Mouse (Mus musculus) heart, embryonic 12.5 days (tissue): ENCODE results near the gene Mapk8ip3. TPM values are rescaled to one million over a fixed set of nuclear protein-coding genes. Genes with fewer than 3 reads are reported as not detected.

Experiments
- ATAC-seq: fragments of 200-750 bp; cut with Nextera tagmentation; 2 replicates; pipeline ENCODE4 v1.8.0; 2017; ENCODE audit warnings: moderate TSS enrichment, moderate library complexity; ENCODE audit not compliant: insufficient number of reproducible peaks, low FRiP score
- H3K27ac ChIP-seq: fragments of 300-500 bp; sonication (generic); 2 replicates; pipeline ENCODE4 v1.5.1; 2016; ENCODE audit warnings: mild to moderate bottlenecking, moderate library complexity; ENCODE audit not compliant: poor library complexity, severe bottlenecking
- H3K27me3 ChIP-seq: fragments of 300-500 bp; sonication (generic); replicated peaks from 2 replicates; pipeline ENCODE4 v1.6.1; 2016; ENCODE audit warnings: mild to moderate bottlenecking, moderate library complexity
- H3K36me3 ChIP-seq: fragments of 300-500 bp; sonication (generic); 2 replicates; pipeline ENCODE4 v1.6.1; 2016; ENCODE audit warnings: mild to moderate bottlenecking, moderate library complexity
- H3K4me1 ChIP-seq: fragments of 300-500 bp; sonication (generic); replicated peaks from 2 replicates; pipeline ENCODE4 v1.6.1; 2016; ENCODE audit warnings: mild to moderate bottlenecking
- H3K4me2 ChIP-seq: fragments of 300-500 bp; sonication (generic); 2 replicates; pipeline ENCODE4 v1.6.1; 2016; ENCODE audit warnings: mild to moderate bottlenecking, moderate library complexity
- H3K4me3 ChIP-seq: fragments of 300-500 bp; sonication (generic); 2 replicates; pipeline ENCODE4 v1.5.1; 2016; ENCODE audit warnings: mild to moderate bottlenecking
- H3K9ac ChIP-seq: fragments of 300-500 bp; sonication (generic); 2 replicates; pipeline ENCODE4 v1.6.1; 2016; ENCODE audit warnings: mild to moderate bottlenecking, moderate library complexity
- H3K9me3 ChIP-seq: fragments of 300-500 bp; sonication (generic); replicated peaks from 2 replicates; pipeline ENCODE4 v1.6.1; 2016; ENCODE audit warnings: mild to moderate bottlenecking, moderate library complexity
- WGBS: fragments of 180-500 bp; shearing (Covaris S2); methylation state at CpG from one replicate; pipeline ENCODE4 v1.1.7; 2016; 5-methylcytosine and 5-hydroxymethylcytosine counted together
- polyA plus RNA-seq: library from polyadenylated mRNA; unstranded; fragments of >200 nt; fragmentation: Nextera tagmentation; extraction: Ambion mirVana; gene quantifications from 2 replicates; pipeline ENCODE4 v1.2.1, GENCODE M21; 2016

Gene Mapk8ip3
- polyA plus RNA-seq, 1 experiment from 2014 or later, result 38.4 TPM

DNA sequence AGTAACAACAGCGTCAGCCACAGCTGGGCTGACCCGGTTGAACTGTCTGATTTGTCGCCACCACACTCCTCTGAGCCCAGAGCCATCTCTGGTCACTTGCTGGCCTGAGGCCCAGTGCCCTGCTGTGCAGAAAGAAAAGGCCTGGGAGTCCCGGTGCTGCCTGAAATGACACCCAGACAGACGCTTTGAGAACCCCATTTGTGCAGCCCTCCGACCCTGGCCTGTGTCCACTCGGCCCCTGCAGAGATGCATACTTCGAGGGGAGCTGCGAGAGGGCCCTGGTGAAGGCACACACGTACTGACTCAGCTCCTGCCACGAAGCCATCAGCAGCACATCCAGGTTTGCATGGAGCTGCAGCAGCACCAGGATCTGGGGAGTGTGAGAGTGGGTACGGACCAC is 44.0 kb downstream of the Mapk8ip3 start:
- ATAC-seq, result no peak
- H3K4me3 ChIP-seq, result no peak overlapping the region
- no peaks in the 10 kb centered on the region for H3K9me3 ChIP-seq
- no peak overlapping the region for H3K27ac ChIP-seq
- no peak overlapping the region for H3K4me2 ChIP-seq
- no peak overlapping the region for H3K9ac ChIP-seq
- peaks cover 35% of the 10 kb centered on the region for H3K4me1 ChIP-seq
- 89% methylated on average over 12 of the region's 12 CpGs for WGBS
- H3K36me3 ChIP-seq, result peaks cover 61% of the 10 kb centered on the region
- no peaks in the 10 kb centered on the region for H3K27me3 ChIP-seq

DNA sequence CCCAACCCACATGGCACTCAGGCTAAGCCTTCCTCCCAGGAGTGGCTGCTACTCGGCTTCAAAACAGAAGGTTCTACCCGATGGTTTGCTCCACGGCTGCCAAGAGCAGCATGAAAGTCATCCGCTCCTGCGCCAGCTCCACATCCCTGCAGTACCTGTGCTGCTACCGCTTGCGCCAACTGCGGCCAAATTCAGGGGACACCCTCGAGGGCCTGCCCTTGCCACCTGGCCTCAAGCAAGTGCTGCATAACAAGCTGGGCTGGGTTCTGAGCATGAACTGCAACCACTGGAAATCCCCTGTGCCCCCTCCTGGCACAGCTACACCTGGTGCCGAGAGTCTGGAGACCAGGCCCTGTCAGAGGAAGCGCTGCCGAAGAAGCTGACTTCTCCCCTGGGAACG is 45.5 kb downstream of the Mapk8ip3 start:
- Histone ChIP-seq H3K9ac (no peak overlapping the region), H3K4me1 (peaks cover 31% of the 10 kb centered on the region), H3K4me2 (no peak overlapping the region), H3K36me3 (peaks cover 51% of the 10 kb centered on the region), H3K9me3 (no peaks in the 10 kb centered on the region), H3K27me3 (no peaks in the 10 kb centered on the region), H3K4me3 (no peak overlapping the region), H3K27ac (no peak overlapping the region)
- ATAC-seq, result no peak
- 90% methylated on average over 13 of the region's 13 CpGs for WGBS

DNA sequence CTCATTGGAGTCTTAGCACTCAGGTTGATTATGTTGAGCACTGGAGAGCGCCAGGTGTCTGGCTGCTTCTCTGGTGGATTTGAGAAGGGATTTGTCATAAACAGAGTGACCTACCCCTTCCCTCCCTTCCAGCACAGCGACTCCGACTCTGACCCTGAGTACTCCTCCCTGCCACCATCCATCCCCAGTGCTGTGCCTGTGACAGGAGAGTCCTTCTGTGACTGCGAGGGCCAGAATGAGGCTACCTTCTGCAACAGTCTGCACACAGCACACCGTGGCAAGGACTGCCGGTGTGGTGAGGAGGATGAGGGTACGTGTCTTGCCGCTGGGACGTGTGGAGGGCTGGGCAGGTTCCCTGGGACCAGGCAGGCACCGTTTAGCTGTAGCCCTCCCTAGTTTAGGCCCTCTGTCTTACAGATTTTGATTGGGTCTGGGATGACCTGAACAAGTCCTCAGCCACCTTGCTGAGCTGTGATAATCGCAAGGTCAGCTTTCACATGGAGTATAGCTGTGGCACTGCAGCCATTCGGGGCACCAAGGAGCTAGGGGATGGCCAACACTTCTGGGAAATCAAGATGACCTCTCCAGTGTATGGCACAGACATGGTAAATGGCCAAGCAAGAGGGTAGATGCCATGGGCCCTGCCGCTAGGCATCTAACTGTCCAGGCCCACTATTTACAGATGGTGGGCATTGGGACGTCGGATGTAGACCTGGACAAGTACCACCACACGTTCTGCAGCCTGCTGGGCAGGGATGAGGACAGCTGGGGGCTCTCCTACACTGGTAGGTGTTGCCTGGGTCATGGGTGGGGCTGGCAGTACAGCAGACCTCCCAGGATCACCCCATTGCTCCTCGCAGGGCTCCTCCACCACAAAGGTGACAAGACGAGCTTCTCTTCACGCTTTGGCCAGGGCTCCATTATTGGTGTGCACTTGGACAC is 46.4 kb downstream of the Mapk8ip3 start:
- Histone ChIP-seq H3K4me2 (no peak overlapping the region), H3K9me3 (no peaks in the 10 kb centered on the region), H3K36me3 (peaks cover 51% of the 10 kb centered on the region), H3K4me1 (peaks cover 28% of the 10 kb centered on the region), H3K27me3 (no peaks in the 10 kb centered on the region), H3K4me3 (no peak overlapping the region), H3K27ac (no peak overlapping the region), H3K9ac (no peak overlapping the region)
- no peak for ATAC-seq
- 88% methylated on average over 19 of the region's 19 CpGs for WGBS

GRCm38 (mm10) chr17:24888862-24889261 is 47.9 kb downstream of the Mapk8ip3 start:
- H3K9ac ChIP-seq, result no peak overlapping the region
- no peak for ATAC-seq
- WGBS, result 85% methylated on average over 3 of the region's 3 CpGs
- peaks cover 28% of the 10 kb centered on the region for H3K4me1 ChIP-seq
- no peaks in the 10 kb centered on the region for H3K9me3 ChIP-seq
- no peak overlapping the region for H3K4me3 ChIP-seq
- H3K27me3 ChIP-seq, result no peaks in the 10 kb centered on the region
- H3K27ac ChIP-seq, result no peak overlapping the region
- H3K36me3 ChIP-seq, result peaks cover 56% of the 10 kb centered on the region
- no peak overlapping the region for H3K4me2 ChIP-seq

DNA sequence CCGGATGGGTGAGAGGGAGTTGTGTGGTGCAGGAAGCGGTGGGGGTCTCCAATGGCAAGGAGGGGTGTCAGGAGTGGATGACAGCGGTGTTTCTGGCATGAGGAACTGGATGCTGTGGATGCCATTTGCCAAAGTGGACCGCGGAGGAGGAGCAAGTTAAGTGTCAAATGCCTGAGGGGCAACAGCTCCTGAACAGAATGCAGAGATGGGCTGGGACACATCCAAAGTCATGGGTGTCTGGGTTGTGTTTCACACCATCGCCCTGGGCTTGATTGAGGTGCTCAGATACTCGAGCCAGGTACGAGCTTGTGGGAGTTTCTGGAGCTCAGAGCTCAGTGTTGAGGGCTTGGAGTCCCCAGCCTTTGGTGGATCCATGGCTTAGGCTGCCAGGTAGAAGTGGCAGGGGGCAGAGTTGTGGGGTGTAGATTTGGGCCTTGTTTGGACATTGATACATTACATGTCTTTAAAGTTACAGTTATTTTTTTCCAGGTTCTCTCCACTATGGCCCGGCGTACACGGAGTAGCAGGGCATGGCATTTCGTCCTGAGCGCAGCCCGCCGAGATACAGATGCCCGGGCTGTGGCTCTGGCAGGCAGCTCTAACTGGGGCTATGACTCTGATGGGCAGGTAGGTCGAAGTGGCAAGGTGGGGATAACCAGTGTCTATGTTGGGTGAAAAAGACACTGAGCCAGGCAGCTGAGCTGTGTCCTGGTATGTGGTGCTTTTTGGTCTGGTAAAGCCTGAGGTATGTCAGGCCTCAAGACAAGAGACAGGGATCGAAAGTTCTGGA is 49.3 kb downstream of the Mapk8ip3 start:
- Histone ChIP-seq H3K27ac (peak overlapping the region; percentile 71), H3K27me3 (no peaks in the 10 kb centered on the region), H3K4me2 (peak overlapping the region; percentile 89), H3K36me3 (peaks cover 55% of the 10 kb centered on the region), H3K9ac (peak overlapping the region; percentile 88), H3K4me1 (peaks cover 22% of the 10 kb centered on the region), H3K9me3 (no peaks in the 10 kb centered on the region), H3K4me3 (peak overlapping the region; percentile 81)
- 57% methylated on average over 18 of the region's 18 CpGs for WGBS
- no peak for ATAC-seq

DNA sequence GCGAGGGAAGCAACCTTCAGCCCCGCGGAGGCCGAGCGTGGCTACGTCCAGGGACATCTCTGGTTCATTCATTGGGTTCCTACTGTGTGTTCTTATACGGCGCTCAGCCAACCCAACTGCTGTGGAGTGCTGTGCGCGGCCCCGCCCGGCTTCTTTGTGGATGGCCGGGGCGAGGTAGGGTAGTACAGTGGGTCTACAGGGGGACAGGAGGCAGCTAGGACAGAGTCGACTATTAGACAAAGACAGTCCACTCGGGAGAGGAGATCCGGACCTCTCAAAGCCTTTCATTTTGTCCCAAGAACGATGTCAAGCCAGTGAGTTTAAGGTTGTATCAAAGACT is 49.9 kb downstream of the Mapk8ip3 start:
- peak overlapping the region; percentile 81 for H3K4me3 ChIP-seq
- H3K9me3 ChIP-seq, result no peaks in the 10 kb centered on the region
- peak overlapping the region; percentile 89 for H3K4me2 ChIP-seq
- peaks cover 51% of the 10 kb centered on the region for H3K36me3 ChIP-seq
- WGBS, result 1% methylated on average over 18 of the region's 18 CpGs
- H3K4me1 ChIP-seq, result peaks cover 23% of the 10 kb centered on the region
- peak; percentile 16; the same call in 1 of the 2 replicates for ATAC-seq
- no peaks in the 10 kb centered on the region for H3K27me3 ChIP-seq
- H3K9ac ChIP-seq, result peak overlapping the region; percentile 88
- peak overlapping the region; percentile 71 for H3K27ac ChIP-seq

DNA sequence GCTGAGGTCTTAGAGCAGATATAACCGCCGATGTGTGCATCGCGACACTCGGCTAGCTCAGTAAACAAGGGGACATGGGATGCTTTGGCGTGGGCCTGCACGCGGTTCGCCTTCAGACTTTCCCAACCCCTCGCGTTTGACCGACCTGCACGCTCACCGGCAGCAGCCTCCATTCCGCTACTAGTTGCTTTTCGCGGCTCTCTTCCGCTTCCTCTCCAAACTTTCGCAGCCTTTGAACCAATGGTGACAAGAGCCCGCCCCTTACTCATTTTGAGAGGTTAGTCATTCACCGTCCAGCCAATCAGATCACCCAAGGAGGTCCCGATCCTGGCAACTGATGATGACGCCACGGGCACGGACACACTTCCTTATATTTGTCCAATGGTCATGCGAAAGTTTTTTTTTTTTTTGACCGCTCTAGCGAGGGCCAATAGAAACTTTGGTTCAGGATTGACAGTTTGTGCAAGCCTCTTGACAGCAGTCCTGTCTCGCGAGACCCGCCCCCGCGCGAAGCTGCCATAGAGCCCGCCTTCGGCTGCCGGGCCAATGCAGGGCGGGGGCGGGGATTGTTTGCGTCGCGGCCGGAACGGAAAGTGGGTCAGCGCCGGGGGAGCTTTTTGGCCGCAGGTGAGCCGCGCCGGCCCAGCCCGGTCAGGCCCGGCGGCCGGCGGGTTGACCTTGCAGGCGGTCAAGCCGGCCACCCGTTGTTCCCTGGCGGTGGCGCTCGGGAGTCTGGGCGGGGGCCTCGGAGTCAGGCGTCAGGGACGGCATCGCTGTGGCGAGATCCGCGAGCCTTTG is 50.4 kb downstream of the Mapk8ip3 start, which contains the start of the genes Nubp2 and Spsb3:
Gene Nubp2, minus strand, starts transcription at position 216 of the 798 bp plus-strand sequence.
Gene Spsb3, plus strand, starts transcription at position 510 of the 798 bp plus-strand sequence.
- H3K27ac ChIP-seq, result peak within 1 kb of the TSS; percentile 71
- WGBS, result under 1% methylated on average over 69 of the region's 69 CpGs

DNA sequence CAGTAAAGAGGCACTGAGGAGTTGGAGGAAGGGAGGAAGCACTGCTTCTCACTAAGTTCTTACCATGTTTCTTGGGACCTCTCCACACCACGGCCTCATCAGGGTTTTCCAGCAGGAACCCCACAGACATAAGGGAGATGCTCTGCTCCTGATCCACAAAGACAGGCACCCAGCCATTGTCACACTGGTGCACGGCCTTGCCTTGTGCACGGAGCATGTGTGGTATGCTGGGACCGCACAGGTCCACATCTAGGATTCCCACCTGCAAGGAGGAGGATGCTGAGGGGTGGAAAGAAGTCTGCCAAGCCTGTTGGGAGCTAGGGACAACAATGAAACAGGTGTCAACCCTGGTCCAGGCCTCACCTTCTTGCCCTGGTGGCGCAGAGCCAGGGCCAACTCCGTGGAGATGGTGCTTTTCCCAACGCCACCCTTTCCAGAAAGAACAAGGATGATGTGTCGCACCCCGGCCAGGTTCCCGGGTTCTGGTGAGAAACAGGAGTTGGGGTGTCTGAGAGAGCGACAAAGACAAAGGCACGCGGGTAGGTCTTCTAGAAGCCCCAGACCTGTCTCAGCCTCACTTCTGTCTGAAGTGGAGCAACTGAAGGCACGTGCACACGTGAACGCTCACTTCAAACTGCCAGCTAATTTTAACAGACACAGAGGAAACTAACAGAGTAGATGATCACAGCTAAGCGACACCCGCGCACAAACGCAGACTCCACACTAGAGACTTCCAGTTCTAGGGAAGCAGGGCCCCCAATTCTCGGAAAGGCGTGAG is 51.2 kb downstream of the Mapk8ip3 start:
- ATAC-seq, result no peak
- Histone ChIP-seq H3K9ac (peak overlapping the region; percentile 77), H3K27me3 (no peaks in the 10 kb centered on the region), H3K9me3 (no peaks in the 10 kb centered on the region), H3K36me3 (peaks cover 38% of the 10 kb centered on the region), H3K4me3 (peak overlapping the region; percentile 86), H3K4me2 (peak overlapping the region; percentile 86), H3K4me1 (peaks cover 26% of the 10 kb centered on the region), H3K27ac (no peak overlapping the region)
- 23% methylated on average over 22 of the region's 22 CpGs for WGBS

More for the DNA sequence above, 50.4 kb downstream of the Mapk8ip3 start, which contains the start of the genes Nubp2 and Spsb3:
- Histone ChIP-seq H3K9ac (peak within 1 kb of the TSS; percentile 88), H3K4me3 (peak within 1 kb of the TSS; percentile 86), H3K27me3 (no peaks in the 10 kb centered on the region), H3K4me1 (peaks cover 26% of the 10 kb centered on the region), H3K9me3 (no peaks in the 10 kb centered on the region), H3K36me3 (peaks cover 46% of the 10 kb centered on the region), H3K4me2 (peak within 1 kb of the TSS; percentile 89)
- peak; percentile 96 for ATAC-seq

DNA sequence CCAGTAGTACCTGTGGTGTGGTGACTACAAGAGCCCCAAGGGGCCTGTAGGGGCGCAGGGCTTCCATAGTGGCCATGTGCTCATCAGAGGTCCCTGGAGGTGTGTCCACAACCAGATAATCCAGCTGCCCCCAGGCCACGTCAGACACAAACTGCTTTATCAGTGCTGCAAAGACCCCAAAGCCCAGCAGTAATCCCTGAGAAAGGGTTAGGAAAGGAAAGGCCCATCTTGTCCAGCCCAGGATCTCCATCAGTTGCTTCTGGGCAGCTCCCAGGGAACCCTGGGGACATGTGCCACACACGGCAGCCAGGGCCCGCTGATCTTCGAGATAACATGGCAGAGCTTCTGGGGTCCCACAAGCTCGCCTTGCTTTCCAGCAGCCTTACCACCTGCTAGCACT is 52.4 kb downstream of the Mapk8ip3 start:
- no peak overlapping the region for H3K27ac ChIP-seq
- no peak overlapping the region for H3K4me2 ChIP-seq
- peaks cover 26% of the 10 kb centered on the region for H3K4me1 ChIP-seq
- no peak for ATAC-seq
- 74% methylated on average over 6 of the region's 6 CpGs for WGBS
- peaks cover 26% of the 10 kb centered on the region for H3K36me3 ChIP-seq
- H3K9ac ChIP-seq, result no peak overlapping the region
- H3K4me3 ChIP-seq, result no peak overlapping the region
- no peaks in the 10 kb centered on the region for H3K27me3 ChIP-seq
- H3K9me3 ChIP-seq, result no peaks in the 10 kb centered on the region
